Mouse (Mus musculus): ENCODE measurements around the gene Llph. TPM values are rescaled to one million over a fixed set of nuclear protein-coding genes. Genes with fewer than 3 reads are reported as not detected.

Llph gene
- polyA plus RNA-seq, 1 experiment from 2014 or later: 50.7 TPM

- H3K9ac ChIP-seq: no peak overlapping the region
- H3K27ac ChIP-seq: no peak overlapping the region
- no peaks in the 10 kb centered on the region for H3K9me3 ChIP-seq
- 39% methylated on average over 5 of the region's 5 CpGs for WGBS
- no peak for ATAC-seq (ENCODE audit: low FRiP score, low read depth)
- H3K4me1 ChIP-seq: peaks cover 24% of the 10 kb centered on the region
- no peak overlapping the region for H3K4me3 ChIP-seq
- no peak overlapping the region for H3K4me2 ChIP-seq (replicated peaks)
- H3K36me3 ChIP-seq: peaks cover 40% of the 10 kb centered on the region
- no peaks in the 10 kb centered on the region for H3K27me3 ChIP-seq
Measured at GRCm38 (mm10) chr10:120231718-120232117, 4.8 kb downstream of the Llph start.

GRCm38 (mm10) chr10:120233655-120234367 is 6.9 kb downstream of the Llph start:
- Histone ChIP-seq H3K4me1 (peaks cover 24% of the 10 kb centered on the region), H3K4me2 (replicated peaks) (peak overlapping the region; percentile 46), H3K27ac (no peak overlapping the region), H3K9me3 (no peaks in the 10 kb centered on the region), H3K4me3 (no peak overlapping the region), H3K36me3 (peaks cover 34% of the 10 kb centered on the region), H3K9ac (no peak overlapping the region), H3K27me3 (no peaks in the 10 kb centered on the region)
- 27% methylated on average over 18 of the region's 18 CpGs for WGBS
- 0 out of 2 replicates have a peak, but pooled peaks have one; percentile 20 for ATAC-seq (ENCODE audit: low FRiP score, low read depth)

GRCm38 (mm10) chr10:120236855-120237254 is 10.0 kb downstream of the Llph start:
- no peaks in the 10 kb centered on the region for H3K9me3 ChIP-seq
- no peak overlapping the region for H3K4me2 ChIP-seq (replicated peaks)
- peaks cover 40% of the 10 kb centered on the region for H3K4me1 ChIP-seq
- 48% methylated on average over 9 of the region's 9 CpGs for WGBS
- H3K27ac ChIP-seq: no peak overlapping the region
- H3K27me3 ChIP-seq: peaks cover 3% of the 10 kb centered on the region; the same call in 1 of the 2 replicates
- ATAC-seq (ENCODE audit: low FRiP score, low read depth): peak; percentile 54
- no peak overlapping the region for H3K4me3 ChIP-seq
- H3K36me3 ChIP-seq: peaks cover 9% of the 10 kb centered on the region
- no peak overlapping the region for H3K9ac ChIP-seq

GRCm38 (mm10) chr10:120238241-120238640 is 11.4 kb downstream of the Llph start:
- H3K4me1 ChIP-seq: peaks cover 48% of the 10 kb centered on the region
- H3K27me3 ChIP-seq: peaks cover 3% of the 10 kb centered on the region; the same call in 1 of the 2 replicates
- no peak overlapping the region for H3K4me2 ChIP-seq (replicated peaks)
- no peak overlapping the region for H3K27ac ChIP-seq
- H3K9ac ChIP-seq: no peak overlapping the region
- H3K9me3 ChIP-seq: no peaks in the 10 kb centered on the region
- no peak for ATAC-seq (ENCODE audit: low FRiP score, low read depth)
- no peaks in the 10 kb centered on the region for H3K36me3 ChIP-seq
- 91% methylated on average over 8 of the region's 8 CpGs for WGBS
- H3K4me3 ChIP-seq: no peak overlapping the region

GRCm38 (mm10) chr10:120239476-120239875 is 12.6 kb downstream of the Llph start:
- Histone ChIP-seq H3K4me1 (peaks cover 48% of the 10 kb centered on the region), H3K9ac (no peak overlapping the region), H3K9me3 (no peaks in the 10 kb centered on the region), H3K4me2 (replicated peaks) (no peak overlapping the region), H3K36me3 (no peaks in the 10 kb centered on the region), H3K27me3 (peaks cover 3% of the 10 kb centered on the region; the same call in 1 of the 2 replicates), H3K27ac (no peak overlapping the region), H3K4me3 (no peak overlapping the region)
- no peak for ATAC-seq (ENCODE audit: low FRiP score, low read depth)
- 68% methylated on average over 6 of the region's 6 CpGs for WGBS

- ATAC-seq (ENCODE audit: low FRiP score, low read depth): no peak
- H3K27ac ChIP-seq: no peak overlapping the region
- H3K4me3 ChIP-seq: no peak overlapping the region
- H3K36me3 ChIP-seq: no peaks in the 10 kb centered on the region
- no peak overlapping the region for H3K9ac ChIP-seq
- no peak overlapping the region for H3K4me2 ChIP-seq (replicated peaks)
- no peaks in the 10 kb centered on the region for H3K9me3 ChIP-seq
- H3K4me1 ChIP-seq: peaks cover 59% of the 10 kb centered on the region
- WGBS: 24% methylated on average over 6 of the region's 6 CpGs
- peaks cover 3% of the 10 kb centered on the region; the same call in 1 of the 2 replicates for H3K27me3 ChIP-seq
Measured at GRCm38 (mm10) chr10:120242421-120242820, 15.6 kb downstream of the Llph start.

- WGBS: 23% methylated on average over 5 of the region's 5 CpGs
- Histone ChIP-seq H3K9ac (no peak overlapping the region), H3K4me3 (no peak overlapping the region), H3K27me3 (peaks cover 3% of the 10 kb centered on the region; the same call in 1 of the 2 replicates), H3K27ac (no peak overlapping the region), H3K4me2 (replicated peaks) (peak overlapping the region; percentile 50), H3K36me3 (no peaks in the 10 kb centered on the region), H3K4me1 (peaks cover 46% of the 10 kb centered on the region), H3K9me3 (no peaks in the 10 kb centered on the region)
- peak; percentile 57; the same call in 1 of the 2 replicates for ATAC-seq (ENCODE audit: low FRiP score, low read depth)
Measured at GRCm38 (mm10) chr10:120245681-120246080, 18.8 kb downstream of the Llph start.

GRCm38 (mm10) chr10:120246994-120247750 is 20.3 kb downstream of the Llph start:
- Histone ChIP-seq H3K4me1 (peaks cover 51% of the 10 kb centered on the region), H3K9me3 (no peaks in the 10 kb centered on the region), H3K4me3 (peak overlapping the region; percentile 18; the same call in 1 of the 2 replicates), H3K4me2 (replicated peaks) (peak overlapping the region; percentile 50), H3K9ac (peak overlapping the region; percentile 2; the same call in 1 of the 2 replicates), H3K27ac (peak overlapping the region; percentile 53; the same call in 1 of the 2 replicates), H3K27me3 (no peaks in the 10 kb centered on the region), H3K36me3 (no peaks in the 10 kb centered on the region)
- ATAC-seq (ENCODE audit: low FRiP score, low read depth): no peak
- WGBS: 4% methylated on average over 9 of the region's 9 CpGs

- H3K36me3 ChIP-seq: no peaks in the 10 kb centered on the region
- 22% methylated on average over 11 of the region's 11 CpGs for WGBS
- no peak overlapping the region for H3K9ac ChIP-seq
- no peak overlapping the region for H3K4me3 ChIP-seq
- no peak overlapping the region for H3K4me2 ChIP-seq (replicated peaks)
- no peak overlapping the region for H3K27ac ChIP-seq
- H3K4me1 ChIP-seq: peaks cover 50% of the 10 kb centered on the region
- ATAC-seq (ENCODE audit: low FRiP score, low read depth): no peak
- H3K9me3 ChIP-seq: no peaks in the 10 kb centered on the region
- no peaks in the 10 kb centered on the region for H3K27me3 ChIP-seq
Measured at GRCm38 (mm10) chr10:120250911-120251683, 24.2 kb downstream of the Llph start.

- no peaks in the 10 kb centered on the region for H3K36me3 ChIP-seq
Measured at GRCm38 (mm10) chr10:120251791-120252190, 24.9 kb downstream of the Llph start.

GRCm38 (mm10) chr10:120252800-120253199 is 25.9 kb downstream of the Llph start:
- ATAC-seq (ENCODE audit: low FRiP score, low read depth): no peak
- H3K27me3 ChIP-seq: no peaks in the 10 kb centered on the region
- H3K4me1 ChIP-seq: peaks cover 44% of the 10 kb centered on the region
- peak overlapping the region; percentile 34 for H3K4me2 ChIP-seq (replicated peaks)
- H3K36me3 ChIP-seq: no peaks in the 10 kb centered on the region
- no peak overlapping the region for H3K4me3 ChIP-seq
- no peak overlapping the region for H3K9ac ChIP-seq
- WGBS: 15% methylated on average over 8 of the region's 8 CpGs
- H3K9me3 ChIP-seq: no peaks in the 10 kb centered on the region
- H3K27ac ChIP-seq: no peak overlapping the region

More at GRCm38 (mm10) chr10:120251791-120252190, 24.9 kb downstream of the Llph start:
- WGBS: 26% methylated on average over 4 of the region's 4 CpGs
- Histone ChIP-seq H3K27me3 (no peaks in the 10 kb centered on the region), H3K9ac (no peak overlapping the region), H3K9me3 (no peaks in the 10 kb centered on the region), H3K4me1 (peaks cover 47% of the 10 kb centered on the region), H3K4me2 (replicated peaks) (no peak overlapping the region), H3K27ac (no peak overlapping the region), H3K4me3 (no peak overlapping the region)
- ATAC-seq (ENCODE audit: low FRiP score, low read depth): no peak

Measured in limb, embryonic 13.5 days (tissue).